Mouse (Mus musculus) brain, embryonic 14.5 days (tissue): ENCODE measurements around the gene Araf.

Experiments
- CTCF ChIP-seq: fragments of 200-500 bp; IDR thresholded peaks from 2 replicates; pipeline ENCODE4 v1.5.1; 2012; ENCODE audit warnings: inconsistent platforms, mild to moderate bottlenecking, moderate library complexity, borderline replicate concordance; ENCODE audit not compliant: insufficient read depth, insufficient read length; ENCODE audit errors: extremely low read depth
- POLR2A ChIP-seq: fragments of 200-500 bp; IDR thresholded peaks from 2 replicates; pipeline ENCODE4 v1.6.1; 2012; ENCODE audit warnings: mild to moderate bottlenecking, inconsistent platforms, borderline replicate concordance; ENCODE audit not compliant: poor library complexity, insufficient read depth, insufficient read length, severe bottlenecking; ENCODE audit errors: extremely low read depth

DNA sequence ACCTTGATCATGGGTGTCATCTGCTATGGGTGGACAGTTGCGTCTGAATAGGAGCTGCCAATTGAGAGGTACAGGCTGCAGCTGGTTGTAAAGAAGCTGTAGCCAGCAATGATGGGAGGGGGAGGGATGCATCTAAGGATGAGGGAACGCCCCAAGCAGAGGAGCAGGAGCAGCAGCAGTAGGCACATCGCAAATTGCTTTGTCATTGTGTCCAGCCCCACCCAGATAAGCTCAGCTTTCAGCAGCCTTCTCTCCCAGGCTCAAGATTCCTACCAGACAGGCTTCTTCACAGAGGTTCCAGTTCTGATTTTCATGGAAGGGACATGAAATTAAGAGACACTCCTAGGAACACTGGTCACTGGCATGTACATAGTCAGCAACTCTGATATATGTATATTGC lies 112.5 kb downstream of the Araf start:
- TF ChIP-seq CTCF (no peak), POLR2A (no peak)
